Mouse (Mus musculus): ENCODE data around the gene Pex16. TPM values are rescaled to one million over a fixed set of nuclear protein-coding genes. Genes with fewer than 3 reads are reported as not detected.

Pex16 gene
- 16.0 and 18.1 TPM in 2 replicates for total RNA-seq (2017)

GRCm38 (mm10) chr2:92374514-92374913 is at the start of gene Pex16, which contains the start of gene Large2:
Pex16 (plus strand) TSS chr2:92374676.
Large2 (minus strand) TSS chr2:92374869.
- peak; percentile 43 for ATAC-seq (replicated peaks; ENCODE audit: low read depth, poor library complexity, severe bottlenecking)

- no peak for ATAC-seq (replicated peaks; ENCODE audit: low read depth, poor library complexity, severe bottlenecking)
Measured at GRCm38 (mm10) chr2:92325676-92326075, 48.8 kb upstream of the Pex16 start.

GRCm38 (mm10) chr2:92326221-92326620 is 48.3 kb upstream of the Pex16 start:
- no peak for ATAC-seq (replicated peaks; ENCODE audit: low read depth, poor library complexity, severe bottlenecking)

GRCm38 (mm10) chr2:92327601-92328000 is 46.9 kb upstream of the Pex16 start:
- no peak for ATAC-seq (replicated peaks; ENCODE audit: low read depth, poor library complexity, severe bottlenecking)

GRCm38 (mm10) chr2:92328206-92328605 is 46.3 kb upstream of the Pex16 start:
- ATAC-seq (replicated peaks; ENCODE audit: low read depth, poor library complexity, severe bottlenecking), result no peak

- ATAC-seq (replicated peaks; ENCODE audit: low read depth, poor library complexity, severe bottlenecking), result peak; percentile 73
Measured at GRCm38 (mm10) chr2:92330840-92331239, 43.6 kb upstream of the Pex16 start.

- 0 out of 2 replicates have a peak, but pooled peaks have one; percentile 36 for ATAC-seq (replicated peaks; ENCODE audit: low read depth, poor library complexity, severe bottlenecking)
Measured at GRCm38 (mm10) chr2:92331410-92331809, 43.1 kb upstream of the Pex16 start.

GRCm38 (mm10) chr2:92331871-92332270 is 42.6 kb upstream of the Pex16 start:
- ATAC-seq (replicated peaks; ENCODE audit: low read depth, poor library complexity, severe bottlenecking), result no peak

GRCm38 (mm10) chr2:92342418-92342817 is 32.1 kb upstream of the Pex16 start:
- ATAC-seq (replicated peaks; ENCODE audit: low read depth, poor library complexity, severe bottlenecking), result no peak

- ATAC-seq (replicated peaks; ENCODE audit: low read depth, poor library complexity, severe bottlenecking), result no peak
Measured at GRCm38 (mm10) chr2:92347191-92347590, 27.3 kb upstream of the Pex16 start.

- ATAC-seq (replicated peaks; ENCODE audit: low read depth, poor library complexity, severe bottlenecking), result no peak
Measured at GRCm38 (mm10) chr2:92349589-92350425, 24.7 kb upstream of the Pex16 start.

GRCm38 (mm10) chr2:92350686-92351085 is 23.8 kb upstream of the Pex16 start:
- no peak for ATAC-seq (replicated peaks; ENCODE audit: low read depth, poor library complexity, severe bottlenecking)

- no peak for ATAC-seq (replicated peaks; ENCODE audit: low read depth, poor library complexity, severe bottlenecking)
Measured at GRCm38 (mm10) chr2:92353402-92353801, 21.1 kb upstream of the Pex16 start.

- no peak for ATAC-seq (replicated peaks; ENCODE audit: low read depth, poor library complexity, severe bottlenecking)
Measured at GRCm38 (mm10) chr2:92354224-92354623, 20.3 kb upstream of the Pex16 start.

- ATAC-seq (replicated peaks; ENCODE audit: low read depth, poor library complexity, severe bottlenecking), result no peak
Measured at GRCm38 (mm10) chr2:92359301-92359700, 15.2 kb upstream of the Pex16 start.

- ATAC-seq (replicated peaks; ENCODE audit: low read depth, poor library complexity, severe bottlenecking), result no peak
Measured at GRCm38 (mm10) chr2:92360186-92360823, 14.2 kb upstream of the Pex16 start.

- no peak for ATAC-seq (replicated peaks; ENCODE audit: low read depth, poor library complexity, severe bottlenecking)
Measured at GRCm38 (mm10) chr2:92360893-92361292, 13.6 kb upstream of the Pex16 start.

- ATAC-seq (replicated peaks; ENCODE audit: low read depth, poor library complexity, severe bottlenecking), result no peak
Measured at GRCm38 (mm10) chr2:92361795-92362194, 12.7 kb upstream of the Pex16 start.

GRCm38 (mm10) chr2:92362571-92363228 is 11.8 kb upstream of the Pex16 start:
- ATAC-seq (replicated peaks; ENCODE audit: low read depth, poor library complexity, severe bottlenecking), result no peak

- no peak for ATAC-seq (replicated peaks; ENCODE audit: low read depth, poor library complexity, severe bottlenecking)
Measured at GRCm38 (mm10) chr2:92364086-92364485, 10.4 kb upstream of the Pex16 start.

GRCm38 (mm10) chr2:92365568-92365967 is 8.9 kb upstream of the Pex16 start:
- ATAC-seq (replicated peaks; ENCODE audit: low read depth, poor library complexity, severe bottlenecking), result no peak

Measured in common myeloid progenitor, adult 5-6 weeks (primary cell).